Mouse (Mus musculus): ENCODE data around the gene Dab1.
A peak's percentile ranks its signal among the peaks of the same experiment; 100 is the strongest.

Dab1 gene

GRCm38 (mm10) chr4:104678234-104678633 is 1059.1 kb downstream of the Dab1 start:
- no peak for DNase-seq

- no peak for DNase-seq
Observed at GRCm38 (mm10) chr4:104680475-104680874, 1061.3 kb downstream of the Dab1 start.

GRCm38 (mm10) chr4:104686137-104686809 is 1067.1 kb downstream of the Dab1 start:
- peak in 1 of 2 experiments; percentile 17 for DNase-seq

GRCm38 (mm10) chr4:104689047-104689446 is 1069.9 kb downstream of the Dab1 start:
- no peak for DNase-seq

- DNase-seq = no peak
Observed at GRCm38 (mm10) chr4:104691026-104691425, 1071.9 kb downstream of the Dab1 start.

GRCm38 (mm10) chr4:104694188-104694587 is 1075.0 kb downstream of the Dab1 start:
- DNase-seq = no peak

- DNase-seq = no peak
Observed at GRCm38 (mm10) chr4:104696522-104696921, 1077.4 kb downstream of the Dab1 start.

GRCm38 (mm10) chr4:104697703-104698102 is 1078.5 kb downstream of the Dab1 start:
- DNase-seq = no peak

GRCm38 (mm10) chr4:104705664-104706645 is 1086.8 kb downstream of the Dab1 start:
- no peak for DNase-seq

- DNase-seq = no peak
Observed at GRCm38 (mm10) chr4:104712338-104713083, 1093.4 kb downstream of the Dab1 start.

GRCm38 (mm10) chr4:104714925-104715519 is 1095.9 kb downstream of the Dab1 start:
- DNase-seq = no peak

- DNase-seq = no peak
Observed at GRCm38 (mm10) chr4:104715857-104716256, 1096.7 kb downstream of the Dab1 start.

GRCm38 (mm10) chr4:104716506-104716905 is 1097.3 kb downstream of the Dab1 start:
- DNase-seq = no peak

- no peak for DNase-seq
Observed at GRCm38 (mm10) chr4:104718973-104719795, 1100.0 kb downstream of the Dab1 start.

- no peak for DNase-seq
Observed at GRCm38 (mm10) chr4:104723527-104724045, 1104.4 kb downstream of the Dab1 start.

- DNase-seq = no peak
Observed at GRCm38 (mm10) chr4:104724258-104724657, 1105.1 kb downstream of the Dab1 start.

- DNase-seq = no peak
Observed at GRCm38 (mm10) chr4:104725673-104726072, 1106.5 kb downstream of the Dab1 start.

- no peak for DNase-seq
Observed at GRCm38 (mm10) chr4:104729185-104729584, 1110.0 kb downstream of the Dab1 start.

- DNase-seq = peak; percentile 29 to 47
Observed at GRCm38 (mm10) chr4:104746500-104746899, 1127.3 kb downstream of the Dab1 start.

- no peak for DNase-seq
Observed at GRCm38 (mm10) chr4:104754090-104754489, 1134.9 kb downstream of the Dab1 start.

GRCm38 (mm10) chr4:104760878-104761624 is 1141.9 kb downstream of the Dab1 start:
- peak in 1 of 2 experiments; percentile 8 for DNase-seq
